Mouse (Mus musculus): ENCODE data around the gene Gtpbp3.

GRCm38 (mm10) chr8:71527162-71527870 is 39.4 kb downstream of the Gtpbp3 start:
- TF ChIP-seq POLR2A (IDR thresholded peaks at IDR 0.05; ENCODE audit: insufficient read depth, low read depth, low read length), result no peak
- TF ChIP-seq CTCF (IDR thresholded peaks at IDR 0.05), result no peak
- TF ChIP-seq EP300 (IDR thresholded peaks at IDR 0.05; ENCODE audit: insufficient read depth, low read depth, low read length), result no peak
